Mouse (Mus musculus) hematopoietic multipotent progenitor cell, adult 10-12 weeks (in vitro differentiated cells): Measurements from ENCODE around the gene A630089N07Rik. TPM values are rescaled to one million over a fixed set of nuclear protein-coding genes. Genes with fewer than 3 reads are reported as not detected.

Experiments
- polyA plus RNA-seq: library from polyadenylated mRNA; stranded (reverse); fragments of >175 nt; gene quantifications from 2 replicates; pipeline ENCODE4 v1.2.3, GENCODE M21; 2012; ENCODE audit warnings: low replicate concordance

A630089N07Rik gene
- 0.15 and 0.68 TPM in 2 replicates for polyA plus RNA-seq

DNA sequence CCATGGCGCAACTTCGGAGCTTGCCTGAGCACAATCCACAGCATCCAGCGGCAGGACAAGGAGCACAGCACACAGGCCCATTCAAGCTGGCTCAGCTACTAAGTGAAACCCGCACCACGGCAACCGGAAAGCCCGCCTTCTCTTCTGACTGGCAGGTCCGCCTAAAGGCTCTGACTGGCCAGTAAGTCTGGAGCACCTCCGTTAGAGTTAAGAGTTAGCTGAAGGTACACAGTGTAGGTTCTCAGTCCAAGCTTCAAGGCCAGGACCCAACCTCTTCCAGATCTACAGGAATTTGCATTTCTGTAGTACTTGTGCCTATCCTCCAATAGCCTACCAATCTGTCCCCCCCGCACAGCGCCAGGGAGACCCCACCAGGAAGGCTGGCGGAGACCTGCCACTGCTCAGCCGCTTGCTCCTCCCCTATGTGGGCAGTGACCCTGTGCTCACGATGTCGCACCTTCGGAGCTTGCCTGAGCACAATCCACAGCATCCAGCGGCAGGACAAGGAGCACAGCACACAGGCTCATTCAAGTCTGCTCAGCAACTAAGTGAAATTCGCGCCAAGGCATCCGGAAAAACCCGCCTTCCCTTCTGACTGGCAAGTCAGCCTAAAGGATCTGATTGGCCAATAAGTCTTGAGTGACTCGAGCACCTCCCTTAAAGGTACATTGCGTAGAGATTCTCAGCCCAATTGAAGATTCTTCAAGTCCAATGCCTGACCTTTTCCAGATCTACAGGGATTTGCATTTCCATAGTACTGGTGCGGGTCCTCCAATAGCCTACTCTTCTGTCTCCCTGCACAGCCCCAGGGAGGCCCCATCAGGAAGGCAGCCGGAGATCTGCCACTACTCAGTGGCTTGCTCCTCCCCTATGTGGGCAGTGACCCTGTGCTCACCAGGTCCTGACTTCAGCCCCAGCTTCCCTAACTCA lies at the start of gene A630089N07Rik:
TSS of gene A630089N07Rik (minus strand) at position 562 of the 930 bp plus-strand sequence.

DNA sequence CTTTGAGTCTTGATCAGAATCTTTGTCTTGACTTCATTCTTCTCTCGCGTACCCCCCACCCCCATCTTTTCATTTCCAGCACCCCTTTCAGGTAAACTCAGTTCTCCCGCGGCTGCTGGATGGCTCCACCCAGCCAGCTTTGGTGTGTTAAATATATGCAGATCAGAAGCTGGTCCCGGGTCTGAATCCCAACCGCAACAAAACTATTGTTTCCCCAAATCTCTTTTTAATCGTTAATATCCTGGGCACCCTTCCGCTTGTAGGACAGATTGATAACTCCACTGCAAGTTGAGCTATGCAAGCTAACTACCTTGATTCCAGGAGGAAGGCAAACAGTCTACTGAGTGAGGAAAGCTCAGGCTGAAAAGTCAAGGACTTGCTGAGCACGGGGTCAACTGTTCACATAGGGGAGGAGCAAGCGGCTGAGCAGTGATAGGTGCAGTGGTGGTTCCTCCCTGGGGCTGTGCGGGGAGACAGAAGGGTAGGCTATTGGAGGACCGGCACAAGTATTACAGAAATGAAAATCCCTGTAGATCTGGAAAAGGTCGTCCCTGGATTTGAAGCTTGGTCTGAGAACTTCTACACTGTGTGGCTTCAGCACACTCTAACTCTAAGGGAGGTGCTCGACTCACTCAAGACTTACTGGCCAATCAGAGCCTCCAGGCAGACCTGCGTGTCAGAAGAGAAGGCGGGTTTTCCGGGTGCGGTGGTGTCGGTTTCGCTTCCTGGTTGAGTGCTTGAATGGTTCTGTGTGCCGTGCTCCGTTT lies 85.5 kb downstream of the A630089N07Rik start, which contains the start of gene B230307C23Rik:
TSS of gene B230307C23Rik (plus strand) at position 700 of the 767 bp plus-strand sequence.

DNA sequence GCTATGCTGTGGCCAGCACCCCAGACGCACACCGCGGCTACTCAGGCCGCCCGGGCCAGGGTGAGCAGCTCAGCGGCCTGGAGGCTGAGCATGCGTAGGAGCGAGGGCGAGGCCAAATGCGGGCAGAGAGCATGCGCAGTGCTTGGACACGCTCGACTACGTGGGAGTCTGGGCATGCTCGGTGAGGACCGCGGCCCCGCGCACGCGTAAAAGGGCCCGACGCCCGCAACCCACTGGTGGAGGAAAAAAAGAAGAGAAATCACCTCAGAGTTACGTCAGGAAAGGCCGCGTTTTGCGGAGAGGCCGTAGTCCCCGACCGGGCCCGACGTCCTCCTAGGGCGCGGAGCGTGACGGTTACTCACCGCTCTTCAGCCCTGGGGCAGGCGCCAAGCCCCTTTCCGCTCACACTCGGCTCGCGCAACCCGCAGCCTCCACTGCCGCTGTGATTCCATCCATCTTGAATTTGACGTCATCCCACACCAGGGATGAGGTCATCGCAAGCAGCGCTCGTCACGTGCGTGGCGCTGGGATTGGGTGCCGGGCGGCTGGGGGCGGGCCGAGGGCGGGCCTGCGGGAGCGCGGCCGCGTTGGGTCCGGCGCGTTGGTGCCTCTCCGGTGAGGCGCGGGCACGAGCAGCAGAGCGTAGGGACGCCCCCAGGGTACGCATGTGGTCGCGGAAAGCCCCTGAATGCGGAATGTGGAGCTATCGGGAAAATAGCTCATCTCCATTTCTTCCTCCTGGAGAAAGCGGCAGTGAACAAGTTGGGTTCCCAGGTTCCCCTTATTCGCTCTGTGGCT lies 119.9 kb downstream of the A630089N07Rik start, which contains the start of the genes C2cd2 and Zbtb21:
TSS of gene C2cd2 (minus strand) at position 448 of the 798 bp plus-strand sequence.
TSS of gene Zbtb21 (minus strand) at position 472 of the 798 bp plus-strand sequence.

Other genes starting within 250 kb of the A630089N07Rik start
- 3.1 and 5.2 TPM in 2 replicates for gene Prdm15, start 230.6 kb downstream of the A630089N07Rik start, polyA plus RNA-seq
- gene C2cd2, start 119.9 kb downstream of the A630089N07Rik start, polyA plus RNA-seq, result 19.7 and 34.4 TPM in 2 replicates
- gene Zbtb21, start 119.8 kb downstream of the A630089N07Rik start, polyA plus RNA-seq, result 23.2 and 34.5 TPM in 2 replicates
- gene B230307C23Rik, start 85.1 kb downstream of the A630089N07Rik start, polyA plus RNA-seq, result 0.41 and 1.9 TPM in 2 replicates